Mouse (Mus musculus) forebrain, embryonic 11.5 days (tissue): ENCODE results near the gene Srr. TPM values are rescaled to one million over a fixed set of nuclear protein-coding genes. Genes with fewer than 3 reads are reported as not detected.

ENCODE experiments used
- ATAC-seq: fragments of 200-750 bp; cut with Nextera tagmentation; replicated peaks from 2 replicates; pipeline ENCODE4 v1.8.0; 2017; ENCODE audit warnings: moderate TSS enrichment; ENCODE audit not compliant: low FRiP score
- DNase-seq: peaks from one replicate; pipeline ENCODE4 v3.0.0-alpha.2; 2017; ENCODE audit warnings: low spot score
- H3K27ac ChIP-seq: fragments of 300-500 bp; sonication (generic); 2 replicates; pipeline ENCODE4 v1.5.1; 2014; ENCODE audit warnings: low read depth, low read length
- H3K27me3 ChIP-seq: fragments of 300-500 bp; sonication (generic); 2 replicates; pipeline ENCODE4 v1.6.1; 2014; ENCODE audit warnings: mild to moderate bottlenecking, low read length, mixed read lengths; ENCODE audit not compliant: control insufficient read depth, insufficient read depth
- H3K36me3 ChIP-seq: fragments of 300-500 bp; sonication (generic); 2 replicates; pipeline ENCODE4 v1.6.1; 2014; ENCODE audit warnings: mild to moderate bottlenecking, low read length, moderate library complexity, mixed read lengths; ENCODE audit not compliant: control insufficient read depth, insufficient read depth
- H3K4me1 ChIP-seq: fragments of 300-500 bp; sonication (generic); replicated peaks from 2 replicates; pipeline ENCODE4 v1.6.1; 2014; ENCODE audit warnings: low read length, mixed read lengths; ENCODE audit not compliant: control insufficient read depth, insufficient read depth
- H3K4me2 ChIP-seq: fragments of 300-500 bp; sonication (generic); 2 replicates; pipeline ENCODE4 v1.6.1; 2014; ENCODE audit warnings: low read depth, mild to moderate bottlenecking, low read length, moderate library complexity, mixed read lengths; ENCODE audit not compliant: severe bottlenecking
- H3K4me3 ChIP-seq: fragments of 300-500 bp; sonication (generic); 2 replicates; pipeline ENCODE4 v1.5.1; 2014; ENCODE audit warnings: low read depth, low read length
- H3K9ac ChIP-seq: fragments of 300-500 bp; sonication (generic); 2 replicates; pipeline ENCODE4 v1.6.1; 2014; ENCODE audit warnings: low read length
- H3K9me3 ChIP-seq: fragments of 300-500 bp; sonication (generic); 2 replicates; pipeline ENCODE4 v1.6.1; 2016; ENCODE audit warnings: low read length, mixed read lengths; ENCODE audit not compliant: control insufficient read depth
- WGBS: fragments of 180-500 bp; shearing (Covaris S2); extraction: QIAGEN DNeasy Blood & Tissue Kit; methylation state at CpG from one replicate; pipeline ENCODE4 v1.1.7; 2014; 5-methylcytosine and 5-hydroxymethylcytosine counted together
- microRNA-seq: library from miRNA; unstranded; fragments of <30 nt; microRNA quantifications from one replicate; pipeline ENCODE4, GENCODE M21; 2016; ENCODE audit not compliant: insufficient number of aligned reads
- polyA plus RNA-seq: library from polyadenylated mRNA; unstranded; fragments of >200 nt; fragmentation: Nextera tagmentation; extraction: Ambion mirVana; gene quantifications from 2 replicates; pipeline ENCODE4 v1.2.1, GENCODE M21; 2014

Gene Srr
- polyA plus RNA-seq, 1 experiment from 2014 or later = 26.3 TPM

DNA sequence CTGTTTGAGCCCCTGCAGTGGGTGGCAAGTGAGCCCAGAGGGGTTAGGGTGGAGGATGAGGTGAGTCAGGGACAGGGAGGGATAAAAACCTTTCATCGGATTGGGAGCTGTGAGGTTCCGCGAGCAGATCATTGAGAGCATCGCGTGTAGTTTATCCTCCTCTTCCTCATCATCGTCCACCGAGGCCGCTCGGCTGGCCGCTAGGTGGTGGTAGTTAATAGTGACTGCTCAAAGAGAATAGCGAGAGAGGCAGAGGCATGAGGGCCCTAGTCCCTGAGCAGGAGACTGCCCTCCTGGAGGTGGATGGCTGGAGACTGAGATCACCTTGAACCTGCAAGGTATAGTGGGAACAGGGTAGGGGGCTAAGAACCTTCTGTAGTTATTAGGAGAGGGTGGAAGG is 62.3 kb downstream of the Srr start:
- Histone ChIP-seq H3K9me3 (no peaks in the 10 kb centered on the region), H3K36me3 (no peaks in the 10 kb centered on the region), H3K27me3 (no peaks in the 10 kb centered on the region), H3K27ac (no peak overlapping the region), H3K9ac (no peak overlapping the region), H3K4me1 (no peaks in the 10 kb centered on the region), H3K4me3 (no peak overlapping the region), H3K4me2 (no peak overlapping the region)
- WGBS = 22% methylated on average over 11 of the region's 11 CpGs
- ATAC-seq (no peak), DNase-seq (no peak)

- no peak for DNase-seq
- H3K4me1 ChIP-seq = no peaks in the 10 kb centered on the region
- H3K27ac ChIP-seq = no peak overlapping the region
- H3K4me2 ChIP-seq = no peak overlapping the region
- H3K27me3 ChIP-seq = no peaks in the 10 kb centered on the region
- no peak overlapping the region for H3K4me3 ChIP-seq
- WGBS = 88% methylated on average over 5 of the region's 5 CpGs
- no peak overlapping the region for H3K9ac ChIP-seq
- no peaks in the 10 kb centered on the region for H3K36me3 ChIP-seq
- no peaks in the 10 kb centered on the region for H3K9me3 ChIP-seq
- no peak for ATAC-seq
Measured at GRCm38 (mm10) chr11:74862129-74862528, 63.6 kb downstream of the Srr start.

DNA sequence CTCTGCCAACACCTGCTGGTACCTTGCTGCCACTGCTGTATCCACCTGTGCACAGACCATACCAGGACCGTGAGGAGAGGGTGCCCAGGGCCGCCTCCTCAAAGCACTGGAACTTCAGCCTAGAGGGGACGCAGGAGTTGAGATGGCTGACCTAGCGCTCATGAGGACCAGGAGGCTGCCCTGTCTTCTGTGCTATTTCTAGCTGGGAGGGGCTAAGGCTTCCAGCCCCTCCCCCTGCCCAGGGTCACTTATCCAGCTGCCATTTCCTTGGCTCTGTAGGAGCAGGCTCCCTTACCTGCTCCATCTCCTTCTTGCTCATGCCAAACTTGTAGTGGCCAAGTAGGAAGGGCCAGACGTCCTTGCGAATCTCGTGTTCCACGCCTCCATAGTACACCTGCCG is 68.0 kb downstream of the Srr start:
- no peak overlapping the region for H3K27ac ChIP-seq
- H3K27me3 ChIP-seq = no peaks in the 10 kb centered on the region
- no peak overlapping the region for H3K9ac ChIP-seq
- H3K4me2 ChIP-seq = no peak overlapping the region
- no peaks in the 10 kb centered on the region for H3K4me1 ChIP-seq
- WGBS = 90% methylated on average over 9 of the region's 9 CpGs
- H3K9me3 ChIP-seq = no peaks in the 10 kb centered on the region
- DNase-seq = peak; percentile 46
- no peaks in the 10 kb centered on the region for H3K36me3 ChIP-seq
- ATAC-seq = no peak
- no peak overlapping the region for H3K4me3 ChIP-seq

Small RNA genes lying within 50 kb of the gene (microRNA-seq; reads per million reads assigned to microRNA genes)
- gene Mir6926 = not detected

Other genes with a start within 250 kb of the Srr start
- 90.2 and 91.1 TPM in 2 replicates for gene Pafah1b1, start 201.3 kb downstream of the Srr start, polyA plus RNA-seq
- gene Mettl16, start 155.1 kb downstream of the Srr start, polyA plus RNA-seq = 53.3 and 57.0 TPM in 2 replicates
- 5.8 and 6.0 TPM in 2 replicates for gene Mnt, start 95.0 kb downstream of the Srr start, polyA plus RNA-seq
- 8.6 and 9.2 TPM in 2 replicates for gene Sgsm2, start 28.9 kb downstream of the Srr start, polyA plus RNA-seq
- gene Tsr1, start 27.9 kb downstream of the Srr start, polyA plus RNA-seq = 54.0 and 57.4 TPM in 2 replicates
- gene Smg6, start 125 bp downstream of the Srr start, polyA plus RNA-seq = 19.8 TPM in 2 replicates
- gene Hic1, start 243.6 kb upstream of the Srr start, polyA plus RNA-seq = 0.86 and 1.1 TPM in 2 replicates